Mouse (Mus musculus): ENCODE results near the gene Nudt6. TPM values are rescaled to one million over a fixed set of nuclear protein-coding genes. Genes with fewer than 3 reads are reported as not detected.

The Nudt6 gene
- polyA plus RNA-seq, 1 experiment from 2014 or later, result 8.6 TPM

GRCm38 (mm10) chr3:37418341-37418740 lies 1.7 kb downstream of the Nudt6 start:
- 0 out of 2 replicates have a peak overlapping the region, but pooled peaks have one; percentile 95 for H3K27ac ChIP-seq
- no peaks in the 10 kb centered on the region for H3K27me3 ChIP-seq (replicated peaks)
- H3K9ac ChIP-seq, result no peak overlapping the region
- peaks cover 7% of the 10 kb centered on the region; the same call in 1 of the 2 replicates for H3K4me1 ChIP-seq
- H3K4me3 ChIP-seq (replicated peaks), result peak overlapping the region; percentile 90
- H3K36me3 ChIP-seq, result no peaks in the 10 kb centered on the region
- H3K4me2 ChIP-seq, result peak overlapping the region; percentile 62
- ATAC-seq (ENCODE audit: insufficient read depth, low FRiP score, low read depth), result no peak
- WGBS, result 64% methylated on average over 5 of the region's 5 CpGs
- H3K9me3 ChIP-seq, result no peaks in the 10 kb centered on the region

- Histone ChIP-seq H3K9ac (no peak overlapping the region), H3K9me3 (no peaks in the 10 kb centered on the region), H3K4me3 (replicated peaks) (no peak overlapping the region), H3K36me3 (no peaks in the 10 kb centered on the region), H3K27me3 (replicated peaks) (no peaks in the 10 kb centered on the region), H3K4me1 (peaks cover 3% of the 10 kb centered on the region; the same call in 1 of the 2 replicates), H3K4me2 (no peak overlapping the region), H3K27ac (no peak overlapping the region)
- ATAC-seq (ENCODE audit: insufficient read depth, low FRiP score, low read depth), result no peak
- WGBS, result 48% methylated on average over 14 of the region's 14 CpGs
These were observed 5.5 kb downstream of the Nudt6 start for GRCm38 (mm10) chr3:37414413-37414960.

- 76% methylated on average over 3 of the region's 3 CpGs for WGBS
- Histone ChIP-seq H3K27ac (no peak overlapping the region), H3K4me1 (peaks cover 1% of the 10 kb centered on the region; the same call in 1 of the 2 replicates), H3K4me2 (no peak overlapping the region), H3K27me3 (replicated peaks) (no peaks in the 10 kb centered on the region), H3K9me3 (no peaks in the 10 kb centered on the region), H3K36me3 (no peaks in the 10 kb centered on the region), H3K9ac (no peak overlapping the region), H3K4me3 (replicated peaks) (no peak overlapping the region)
- ATAC-seq (ENCODE audit: insufficient read depth, low FRiP score, low read depth), result no peak
These were observed 6.6 kb downstream of the Nudt6 start for GRCm38 (mm10) chr3:37413446-37413845.

GRCm38 (mm10) chr3:37407598-37407997 lies 12.4 kb downstream of the Nudt6 start:
- H3K27me3 ChIP-seq (replicated peaks), result no peaks in the 10 kb centered on the region
- no peak for ATAC-seq (ENCODE audit: insufficient read depth, low FRiP score, low read depth)
- H3K4me3 ChIP-seq (replicated peaks), result no peak overlapping the region
- no peaks in the 10 kb centered on the region for H3K4me1 ChIP-seq
- no peak overlapping the region for H3K9ac ChIP-seq
- H3K27ac ChIP-seq, result no peak overlapping the region
- H3K36me3 ChIP-seq, result no peaks in the 10 kb centered on the region
- no peak overlapping the region for H3K4me2 ChIP-seq
- H3K9me3 ChIP-seq, result no peaks in the 10 kb centered on the region

- Histone ChIP-seq H3K4me2 (no peak overlapping the region), H3K4me3 (replicated peaks) (no peak overlapping the region), H3K27ac (peak overlapping the region; percentile 65), H3K27me3 (replicated peaks) (no peaks in the 10 kb centered on the region), H3K4me1 (peaks cover 4% of the 10 kb centered on the region; the same call in 1 of the 2 replicates), H3K36me3 (no peaks in the 10 kb centered on the region), H3K9me3 (no peaks in the 10 kb centered on the region), H3K9ac (no peak overlapping the region)
- ATAC-seq (ENCODE audit: insufficient read depth, low FRiP score, low read depth), result peak; percentile 39; the same call in 1 of the 2 replicates
- WGBS, result 69% methylated on average over 11 of the region's 11 CpGs
These were observed 18.0 kb downstream of the Nudt6 start for GRCm38 (mm10) chr3:37401729-37402610.

- H3K4me1 ChIP-seq, result peaks cover 4% of the 10 kb centered on the region; the same call in 1 of the 2 replicates
- ATAC-seq (ENCODE audit: insufficient read depth, low FRiP score, low read depth), result peak; percentile 50; the same call in 1 of the 2 replicates
- no peak overlapping the region for H3K4me2 ChIP-seq
- H3K27me3 ChIP-seq (replicated peaks), result no peaks in the 10 kb centered on the region
- H3K9ac ChIP-seq, result no peak overlapping the region
- H3K36me3 ChIP-seq, result no peaks in the 10 kb centered on the region
- H3K27ac ChIP-seq, result peak overlapping the region; percentile 16; the same call in 1 of the 2 replicates
- H3K4me3 ChIP-seq (replicated peaks), result no peak overlapping the region
- WGBS, result 64% methylated on average over 7 of the region's 7 CpGs
- no peaks in the 10 kb centered on the region for H3K9me3 ChIP-seq
These were observed 21.2 kb downstream of the Nudt6 start for GRCm38 (mm10) chr3:37398661-37399395.

- no peak for ATAC-seq (ENCODE audit: insufficient read depth, low FRiP score, low read depth)
- no peaks in the 10 kb centered on the region for H3K36me3 ChIP-seq
- no peaks in the 10 kb centered on the region for H3K9me3 ChIP-seq
- WGBS, result 82% methylated on average over 3 of the region's 3 CpGs
- H3K4me1 ChIP-seq, result peaks cover 4% of the 10 kb centered on the region; the same call in 1 of the 2 replicates
- no peak overlapping the region for H3K9ac ChIP-seq
- H3K27ac ChIP-seq, result no peak overlapping the region
- H3K4me2 ChIP-seq, result no peak overlapping the region
- no peak overlapping the region for H3K4me3 ChIP-seq (replicated peaks)
- H3K27me3 ChIP-seq (replicated peaks), result no peaks in the 10 kb centered on the region
These were observed 22.4 kb downstream of the Nudt6 start for GRCm38 (mm10) chr3:37397646-37398045.

GRCm38 (mm10) chr3:37396930-37397608 lies 22.9 kb downstream of the Nudt6 start:
- 86% methylated on average over 5 of the region's 5 CpGs for WGBS
- H3K9me3 ChIP-seq, result no peaks in the 10 kb centered on the region
- no peak overlapping the region for H3K4me2 ChIP-seq
- H3K9ac ChIP-seq, result no peak overlapping the region
- H3K4me3 ChIP-seq (replicated peaks), result no peak overlapping the region
- H3K27me3 ChIP-seq (replicated peaks), result no peaks in the 10 kb centered on the region
- H3K36me3 ChIP-seq, result no peaks in the 10 kb centered on the region
- no peak for ATAC-seq (ENCODE audit: insufficient read depth, low FRiP score, low read depth)
- H3K27ac ChIP-seq, result no peak overlapping the region
- 0 out of 2 replicates have a peak, but pooled peaks cover under 1% of the 10 kb centered on the region for H3K4me1 ChIP-seq

GRCm38 (mm10) chr3:37387310-37387709 lies 32.7 kb downstream of the Nudt6 start:
- Histone ChIP-seq H3K4me2 (no peak overlapping the region), H3K4me3 (replicated peaks) (no peak overlapping the region), H3K36me3 (no peaks in the 10 kb centered on the region), H3K9me3 (no peaks in the 10 kb centered on the region), H3K4me1 (no peaks in the 10 kb centered on the region), H3K27ac (no peak overlapping the region), H3K27me3 (replicated peaks) (no peaks in the 10 kb centered on the region), H3K9ac (no peak overlapping the region)
- 88% methylated on average over 6 of the region's 6 CpGs for WGBS
- no peak for ATAC-seq (ENCODE audit: insufficient read depth, low FRiP score, low read depth)

- Histone ChIP-seq H3K4me2 (no peak overlapping the region), H3K27me3 (replicated peaks) (no peaks in the 10 kb centered on the region), H3K9ac (no peak overlapping the region), H3K27ac (no peak overlapping the region), H3K4me1 (0 out of 2 replicates have a peak, but pooled peaks cover 5% of the 10 kb centered on the region), H3K36me3 (no peaks in the 10 kb centered on the region), H3K4me3 (replicated peaks) (no peak overlapping the region), H3K9me3 (no peaks in the 10 kb centered on the region)
- 62% methylated on average over 6 of the region's 6 CpGs for WGBS
- ATAC-seq (ENCODE audit: insufficient read depth, low FRiP score, low read depth), result no peak
These were observed 36.8 kb downstream of the Nudt6 start for GRCm38 (mm10) chr3:37383096-37383765.

GRCm38 (mm10) chr3:37381457-37381856 lies 38.6 kb downstream of the Nudt6 start:
- Histone ChIP-seq H3K27ac (no peak overlapping the region), H3K4me1 (0 out of 2 replicates have a peak, but pooled peaks cover 5% of the 10 kb centered on the region), H3K27me3 (replicated peaks) (no peaks in the 10 kb centered on the region), H3K36me3 (no peaks in the 10 kb centered on the region), H3K4me3 (replicated peaks) (no peak overlapping the region), H3K9me3 (no peaks in the 10 kb centered on the region), H3K9ac (no peak overlapping the region), H3K4me2 (no peak overlapping the region)
- no peak for ATAC-seq (ENCODE audit: insufficient read depth, low FRiP score, low read depth)
- 67% methylated on average over 6 of the region's 6 CpGs for WGBS

All from stomach, embryonic 15.5 days (tissue).